Mouse (Mus musculus) gonadal fat pad, adult 2 months (tissue): ENCODE measurements around the gene Bud23. TPM values are rescaled to one million over a fixed set of nuclear protein-coding genes. Genes with fewer than 3 reads are reported as not detected.
"Not testable (repeated sequence)": the region's sequence is repeated elsewhere in the genome, so short reads cannot be mapped to it uniquely, and the experiment has no call there.

Experiments
- DNase-seq: peaks from one replicate; pipeline ENCODE4 v3.0.0-alpha.2; 2012; ENCODE audit warnings: low read depth
- polyA plus RNA-seq: library from polyadenylated mRNA; depleted of rRNA; stranded (reverse); fragments of >200 nt; gene quantifications from 2 replicates; pipeline ENCODE4 v1.2.3, GENCODE M21; 2012; rRNA removed

The Bud23 gene
- polyA plus RNA-seq = 48.9 and 55.8 TPM in 2 replicates

GRCm38 (mm10) chr5:135064909-135065446 lies at the start of gene Bud23:
Gene Bud23 (minus strand): TSS chr5:135064959.
- not testable (repeated sequence) for DNase-seq

GRCm38 (mm10) chr5:135113782-135114181 lies 49.0 kb upstream of the Bud23 start:
- DNase-seq = no peak

GRCm38 (mm10) chr5:135109976-135110375 lies 45.2 kb upstream of the Bud23 start:
- DNase-seq = no peak

GRCm38 (mm10) chr5:135109426-135109825 lies 44.7 kb upstream of the Bud23 start:
- DNase-seq = no peak

GRCm38 (mm10) chr5:135109017-135109416 lies 44.3 kb upstream of the Bud23 start:
- DNase-seq = no peak

GRCm38 (mm10) chr5:135107521-135108501 lies 43.1 kb upstream of the Bud23 start:
- DNase-seq = no peak

GRCm38 (mm10) chr5:135106758-135107256 lies 42.0 kb upstream of the Bud23 start:
- peak; percentile 69 for DNase-seq

- no peak for DNase-seq
Observed at GRCm38 (mm10) chr5:135103999-135104660, 39.4 kb upstream of the Bud23 start.

GRCm38 (mm10) chr5:135100981-135101380 lies 36.2 kb upstream of the Bud23 start:
- no peak for DNase-seq

- no peak for DNase-seq
Observed at GRCm38 (mm10) chr5:135089653-135090052, 24.9 kb upstream of the Bud23 start, which contains the start of gene Mlxipl. Gene Mlxipl (plus strand): TSS chr5:135089890.

GRCm38 (mm10) chr5:135086871-135087270 lies 22.1 kb upstream of the Bud23 start:
- no peak for DNase-seq

GRCm38 (mm10) chr5:135080539-135080938 lies 15.8 kb upstream of the Bud23 start:
- DNase-seq = no peak

- DNase-seq = no peak
Observed at GRCm38 (mm10) chr5:135079578-135079977, 14.8 kb upstream of the Bud23 start.

GRCm38 (mm10) chr5:135078482-135078810 lies 13.7 kb upstream of the Bud23 start:
- DNase-seq = no peak

- no peak for DNase-seq
Observed at GRCm38 (mm10) chr5:135077564-135078481, 13.1 kb upstream of the Bud23 start, which contains the start of gene Vps37d. Gene Vps37d (minus strand): TSS chr5:135078266.

GRCm38 (mm10) chr5:135076931-135077505 lies 12.3 kb upstream of the Bud23 start:
- DNase-seq = no peak

- DNase-seq = no peak
Observed at GRCm38 (mm10) chr5:135076368-135076767, 11.6 kb upstream of the Bud23 start.

- DNase-seq = no peak
Observed at GRCm38 (mm10) chr5:135075655-135076054, 10.9 kb upstream of the Bud23 start.

GRCm38 (mm10) chr5:135073349-135074150 lies 8.8 kb upstream of the Bud23 start:
- no peak for DNase-seq

GRCm38 (mm10) chr5:135072720-135073119 lies 8.0 kb upstream of the Bud23 start:
- DNase-seq = no peak
